Mouse (Mus musculus) midbrain, embryonic 13.5 days (tissue): ENCODE data around the gene Amhr2. TPM values are rescaled to one million over a fixed set of nuclear protein-coding genes. Genes with fewer than 3 reads are reported as not detected.

Experiments used
- ATAC-seq: fragments of 200-750 bp; cut with Nextera tagmentation; 2 replicates; pipeline ENCODE4 v1.8.0; 2017; ENCODE audit warnings: mild to moderate bottlenecking, moderate TSS enrichment, moderate library complexity
- H3K27ac ChIP-seq: fragments of 300-500 bp; sonication (generic); 2 replicates; pipeline ENCODE4 v1.5.1; 2015; ENCODE audit warnings: inconsistent platforms, mild to moderate bottlenecking, moderate library complexity
- H3K27me3 ChIP-seq: fragments of 300-500 bp; sonication (generic); 2 replicates; pipeline ENCODE4 v1.6.1; 2015; ENCODE audit warnings: mild to moderate bottlenecking, inconsistent platforms
- H3K36me3 ChIP-seq: fragments of 300-500 bp; sonication (generic); 2 replicates; pipeline ENCODE4 v1.6.1; 2015; ENCODE audit warnings: mild to moderate bottlenecking, inconsistent platforms
- H3K4me1 ChIP-seq: fragments of 300-500 bp; sonication (generic); replicated peaks from 2 replicates; pipeline ENCODE4 v1.6.1; 2015; ENCODE audit warnings: inconsistent platforms
- H3K4me2 ChIP-seq: fragments of 300-500 bp; sonication (generic); replicated peaks from 2 replicates; pipeline ENCODE4 v1.6.1; 2015; ENCODE audit warnings: moderate library complexity, mild to moderate bottlenecking, inconsistent platforms
- H3K4me3 ChIP-seq: fragments of 300-500 bp; sonication (generic); replicated peaks from 2 replicates; pipeline ENCODE4 v1.5.1; 2015; ENCODE audit warnings: mild to moderate bottlenecking, inconsistent platforms
- H3K9ac ChIP-seq: fragments of 300-500 bp; sonication (generic); replicated peaks from 2 replicates; pipeline ENCODE4 v1.6.1; 2015; ENCODE audit warnings: mild to moderate bottlenecking, inconsistent platforms
- H3K9me3 ChIP-seq: fragments of 300-500 bp; sonication (generic); 2 replicates; pipeline ENCODE4 v1.6.1; 2016; ENCODE audit warnings: mild to moderate bottlenecking, inconsistent platforms
- WGBS: fragments of 180-500 bp; shearing (Covaris S2); methylation state at CpG from one replicate; pipeline ENCODE4 v1.1.7; 2015; 5-methylcytosine and 5-hydroxymethylcytosine counted together
- polyA plus RNA-seq: library from polyadenylated mRNA; unstranded; fragments of >200 nt; fragmentation: Nextera tagmentation; extraction: Ambion mirVana; gene quantifications from 2 replicates; pipeline ENCODE4 v1.2.1, GENCODE M21; 2015

Gene Amhr2
- polyA plus RNA-seq, 1 experiment from 2014 or later, result 0.74 TPM

GRCm38 (mm10) chr15:102407681-102408557 lies 37.2 kb upstream of the Amhr2 start:
- no peak overlapping the region for H3K9ac ChIP-seq
- peaks cover 53% of the 10 kb centered on the region for H3K36me3 ChIP-seq
- peak overlapping the region; percentile 94 for H3K4me3 ChIP-seq
- no peak overlapping the region for H3K27ac ChIP-seq
- peak overlapping the region; percentile 62 for H3K4me2 ChIP-seq
- no peaks in the 10 kb centered on the region for H3K27me3 ChIP-seq
- no peak for ATAC-seq
- no peaks in the 10 kb centered on the region for H3K9me3 ChIP-seq
- peaks cover 55% of the 10 kb centered on the region for H3K4me1 ChIP-seq
- WGBS, result 94% methylated on average over 10 of the region's 10 CpGs

GRCm38 (mm10) chr15:102408558-102409130 lies 36.5 kb upstream of the Amhr2 start:
- H3K4me3 ChIP-seq, result no peak overlapping the region
- H3K36me3 ChIP-seq, result peaks cover 59% of the 10 kb centered on the region
- H3K4me1 ChIP-seq, result peaks cover 55% of the 10 kb centered on the region
- H3K9ac ChIP-seq, result no peak overlapping the region
- 83% methylated on average over 2 of the region's 2 CpGs for WGBS
- ATAC-seq, result no peak
- H3K4me2 ChIP-seq, result peak overlapping the region; percentile 32; the same call in 1 of the 2 replicates
- no peak overlapping the region for H3K27ac ChIP-seq
- H3K27me3 ChIP-seq, result no peaks in the 10 kb centered on the region
- H3K9me3 ChIP-seq, result no peaks in the 10 kb centered on the region

GRCm38 (mm10) chr15:102409286-102409685 lies 35.9 kb upstream of the Amhr2 start:
- no peak overlapping the region; the same call in 1 of the 2 replicates for H3K9ac ChIP-seq
- H3K4me3 ChIP-seq, result peak overlapping the region; percentile 8; the same call in 1 of the 2 replicates
- H3K4me1 ChIP-seq, result peaks cover 55% of the 10 kb centered on the region
- 97% methylated on average over 3 of the region's 3 CpGs for WGBS
- H3K36me3 ChIP-seq, result peaks cover 64% of the 10 kb centered on the region
- no peaks in the 10 kb centered on the region for H3K9me3 ChIP-seq
- H3K27ac ChIP-seq, result no peak overlapping the region
- no peak for ATAC-seq
- no peaks in the 10 kb centered on the region for H3K27me3 ChIP-seq
- peak overlapping the region; percentile 32 for H3K4me2 ChIP-seq

GRCm38 (mm10) chr15:102411077-102411476 lies 34.1 kb upstream of the Amhr2 start:
- peak overlapping the region; percentile 32 for H3K4me2 ChIP-seq
- peaks cover 50% of the 10 kb centered on the region for H3K4me1 ChIP-seq
- no peaks in the 10 kb centered on the region for H3K27me3 ChIP-seq
- H3K36me3 ChIP-seq, result peaks cover 66% of the 10 kb centered on the region
- H3K9ac ChIP-seq, result no peak overlapping the region
- no peak for ATAC-seq
- no peaks in the 10 kb centered on the region for H3K9me3 ChIP-seq
- H3K27ac ChIP-seq, result no peak overlapping the region
- H3K4me3 ChIP-seq, result 0 out of 2 replicates have a peak overlapping the region, but pooled peaks have one; percentile 11
- 100% methylated on average over 1 of the region's 1 CpGs for WGBS

- Histone ChIP-seq H3K36me3 (peaks cover 57% of the 10 kb centered on the region), H3K4me3 (no peak overlapping the region), H3K9ac (no peak overlapping the region), H3K4me1 (peaks cover 31% of the 10 kb centered on the region), H3K9me3 (no peaks in the 10 kb centered on the region), H3K4me2 (no peak overlapping the region), H3K27me3 (no peaks in the 10 kb centered on the region), H3K27ac (no peak overlapping the region)
- ATAC-seq, result no peak
Observed at GRCm38 (mm10) chr15:102413687-102414086, 31.5 kb upstream of the Amhr2 start.

- no peak for ATAC-seq
- no peak overlapping the region for H3K4me2 ChIP-seq
- H3K9ac ChIP-seq, result no peak overlapping the region
- H3K36me3 ChIP-seq, result peaks cover 19% of the 10 kb centered on the region
- H3K4me3 ChIP-seq, result no peak overlapping the region
- H3K9me3 ChIP-seq, result no peaks in the 10 kb centered on the region
- H3K4me1 ChIP-seq, result no peaks in the 10 kb centered on the region
- H3K27me3 ChIP-seq, result no peaks in the 10 kb centered on the region
- H3K27ac ChIP-seq, result no peak overlapping the region
- WGBS, result 97% methylated on average over 2 of the region's 2 CpGs
Observed at GRCm38 (mm10) chr15:102417524-102417923, 27.6 kb upstream of the Amhr2 start.

GRCm38 (mm10) chr15:102420986-102421385 lies 24.2 kb upstream of the Amhr2 start:
- ATAC-seq, result no peak
- no peaks in the 10 kb centered on the region for H3K9me3 ChIP-seq
- H3K27me3 ChIP-seq, result no peaks in the 10 kb centered on the region
- peaks cover 17% of the 10 kb centered on the region for H3K36me3 ChIP-seq
- H3K9ac ChIP-seq, result no peak overlapping the region
- no peak overlapping the region for H3K27ac ChIP-seq
- H3K4me3 ChIP-seq, result no peak overlapping the region
- H3K4me1 ChIP-seq, result no peaks in the 10 kb centered on the region
- 74% methylated on average over 1 of the region's 1 CpGs for WGBS
- H3K4me2 ChIP-seq, result no peak overlapping the region

- ATAC-seq, result no peak
- no peak overlapping the region for H3K4me3 ChIP-seq
- H3K4me2 ChIP-seq, result no peak overlapping the region
- H3K9me3 ChIP-seq, result no peaks in the 10 kb centered on the region
- H3K27me3 ChIP-seq, result no peaks in the 10 kb centered on the region
- 61% methylated on average over 3 of the region's 3 CpGs for WGBS
- H3K27ac ChIP-seq, result no peak overlapping the region
- no peaks in the 10 kb centered on the region for H3K4me1 ChIP-seq
- H3K9ac ChIP-seq, result no peak overlapping the region
- H3K36me3 ChIP-seq, result peaks cover 21% of the 10 kb centered on the region
Observed at GRCm38 (mm10) chr15:102421437-102421836, 23.7 kb upstream of the Amhr2 start.

- no peaks in the 10 kb centered on the region for H3K9me3 ChIP-seq
- no peak for ATAC-seq
- no peak overlapping the region for H3K4me2 ChIP-seq
- H3K36me3 ChIP-seq, result peaks cover 38% of the 10 kb centered on the region
- H3K9ac ChIP-seq, result no peak overlapping the region
- H3K27me3 ChIP-seq, result no peaks in the 10 kb centered on the region
- H3K4me3 ChIP-seq, result no peak overlapping the region
- 93% methylated on average over 2 of the region's 2 CpGs for WGBS
- H3K4me1 ChIP-seq, result no peaks in the 10 kb centered on the region
- no peak overlapping the region for H3K27ac ChIP-seq
Observed at GRCm38 (mm10) chr15:102423602-102424240, 21.4 kb upstream of the Amhr2 start.

- H3K27ac ChIP-seq, result no peak overlapping the region
- no peaks in the 10 kb centered on the region for H3K27me3 ChIP-seq
- H3K9ac ChIP-seq, result no peak overlapping the region
- H3K4me1 ChIP-seq, result no peaks in the 10 kb centered on the region
- H3K4me2 ChIP-seq, result no peak overlapping the region
- no peak for ATAC-seq
- H3K9me3 ChIP-seq, result no peaks in the 10 kb centered on the region
- peaks cover 47% of the 10 kb centered on the region for H3K36me3 ChIP-seq
- 92% methylated on average over 2 of the region's 2 CpGs for WGBS
- H3K4me3 ChIP-seq, result no peak overlapping the region
Observed at GRCm38 (mm10) chr15:102424657-102425056, 20.5 kb upstream of the Amhr2 start.

GRCm38 (mm10) chr15:102426963-102427362 lies 18.2 kb upstream of the Amhr2 start:
- H3K36me3 ChIP-seq, result peaks cover 66% of the 10 kb centered on the region
- no peaks in the 10 kb centered on the region for H3K4me1 ChIP-seq
- no peaks in the 10 kb centered on the region for H3K9me3 ChIP-seq
- no peak overlapping the region for H3K4me2 ChIP-seq
- 100% methylated on average over 1 of the region's 1 CpGs for WGBS
- H3K27me3 ChIP-seq, result no peaks in the 10 kb centered on the region
- H3K27ac ChIP-seq, result no peak overlapping the region
- H3K4me3 ChIP-seq, result no peak overlapping the region
- no peak overlapping the region for H3K9ac ChIP-seq
- ATAC-seq, result no peak

GRCm38 (mm10) chr15:102432046-102432445 lies 13.1 kb upstream of the Amhr2 start:
- 92% methylated on average over 1 of the region's 1 CpGs for WGBS
- no peak for ATAC-seq
- H3K9me3 ChIP-seq, result no peaks in the 10 kb centered on the region
- no peak overlapping the region for H3K27ac ChIP-seq
- H3K4me2 ChIP-seq, result no peak overlapping the region
- H3K4me3 ChIP-seq, result no peak overlapping the region
- no peaks in the 10 kb centered on the region for H3K4me1 ChIP-seq
- peaks cover 66% of the 10 kb centered on the region for H3K36me3 ChIP-seq
- no peaks in the 10 kb centered on the region for H3K27me3 ChIP-seq
- H3K9ac ChIP-seq, result no peak overlapping the region
